ENCODE assay signal across 8 mouse cellular contexts in the genomic region with DNA sequence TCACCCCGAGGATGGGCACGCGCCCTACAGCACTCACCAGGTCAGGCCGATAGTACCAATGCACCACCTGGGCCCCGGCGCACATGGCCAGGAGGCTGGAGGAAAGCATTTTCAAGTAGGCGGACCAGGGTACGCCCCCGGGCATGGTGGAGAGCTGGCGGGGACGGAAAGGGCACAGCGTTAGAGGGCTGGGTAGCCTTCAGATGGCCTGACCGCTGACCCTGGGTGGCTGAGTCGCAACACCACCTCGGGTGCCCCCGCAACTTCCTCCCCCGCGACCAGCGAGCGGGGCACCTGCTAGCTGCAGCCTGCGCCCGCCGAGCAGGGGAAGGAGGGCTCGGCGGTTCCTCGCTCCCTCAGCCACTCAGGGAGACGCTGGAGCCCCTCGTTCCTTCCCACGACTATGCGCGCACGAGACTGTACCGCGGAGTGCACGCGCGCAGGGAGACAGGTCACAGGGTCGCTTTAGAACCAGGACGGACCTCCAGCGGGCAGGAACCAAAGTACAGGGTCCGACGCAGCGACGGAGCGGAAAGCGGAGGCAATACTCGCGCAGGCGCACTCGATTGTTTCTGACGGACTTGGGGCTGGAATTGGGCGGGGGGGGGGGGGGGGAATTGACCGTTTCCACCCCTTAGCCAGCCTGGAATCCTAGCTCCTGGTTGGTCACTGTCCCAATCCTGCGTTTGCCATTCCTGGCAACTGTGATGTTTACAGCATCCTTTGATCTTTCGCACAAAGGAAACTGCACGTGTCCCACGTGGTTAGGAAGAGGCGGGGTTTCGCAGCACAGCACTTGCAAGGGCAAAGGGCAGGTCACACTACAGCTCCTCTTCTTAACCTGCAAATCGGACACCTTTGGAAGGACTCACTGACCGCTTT. TPM values are rescaled to one million over a fixed set of nuclear protein-coding genes. Genes with fewer than 3 reads are reported as not detected.
DNase-seq lines count a peak whose midpoint lies in the region; ATAC-seq and TF ChIP-seq lines count a peak whose summit lies in the region.

A gene (minus strand): TSS at position 558 of the 882 bp plus-strand sequence.

- peaks cover 4% of the 10 kb centered on the region; the same call in 1 of the 2 replicates for H3K4me1 ChIP-seq in heart, embryonic 12.5 days (replicated peaks)
- no peaks in the 10 kb centered on the region for H3K4me1 ChIP-seq in kidney, postnatal 0 days (replicated peaks; ENCODE audit: insufficient read depth, low read length)
- H3K4me1 ChIP-seq in liver, embryonic 11.5 days (replicated peaks; ENCODE audit: control insufficient read depth, insufficient read depth, low read length), result no peaks in the 10 kb centered on the region
- no peaks in the 10 kb centered on the region for H3K4me1 ChIP-seq in stomach, embryonic 14.5 days (ENCODE audit: control insufficient read depth, insufficient read depth, low read length)

- peak within 1 kb of the TSS; percentile 71 for H3K27ac ChIP-seq in heart, embryonic 12.5 days (ENCODE audit: poor library complexity, severe bottlenecking)
- H3K27ac ChIP-seq in kidney, postnatal 0 days, result peak within 1 kb of the TSS; percentile 81
- peak within 1 kb of the TSS; percentile 78 for H3K27ac ChIP-seq in liver, embryonic 11.5 days (ENCODE audit: low read depth, low read length)
- H3K27ac ChIP-seq in stomach, embryonic 14.5 days (ENCODE audit: low read length), result peak within 1 kb of the TSS; percentile 72

- under 1% methylated on average over 60 of the region's 61 CpGs for WGBS in heart, embryonic 12.5 days
- under 1% methylated on average over 50 of the region's 61 CpGs for WGBS in kidney, postnatal 0 days
- under 1% methylated on average over 58 of the region's 61 CpGs for WGBS in liver, embryonic 11.5 days
- WGBS in stomach, embryonic 14.5 days, result under 1% methylated on average over 48 of the region's 61 CpGs

- H3K27me3 ChIP-seq in heart, embryonic 12.5 days (replicated peaks), result no peaks in the 10 kb centered on the region
- H3K27me3 ChIP-seq in kidney, postnatal 0 days (ENCODE audit: insufficient read depth, low read length), result no peaks in the 10 kb centered on the region
- no peaks in the 10 kb centered on the region for H3K27me3 ChIP-seq in liver, embryonic 11.5 days (replicated peaks; ENCODE audit: control insufficient read depth, insufficient read depth, low read length)
- H3K27me3 ChIP-seq in stomach, embryonic 14.5 days (ENCODE audit: control insufficient read depth, insufficient read depth, low read length), result no peaks in the 10 kb centered on the region

- DNase-seq in CD4-positive helper T cell, adult 2 months (ENCODE audit: low read depth, low spot score), result peak; percentile 90
- DNase-seq in brain, embryonic 18.5 days (ENCODE audit: low read depth, low spot score), result peak; percentile 73
- DNase-seq in kidney, postnatal 0 days (ENCODE audit: low spot score), result peak; percentile 94
- DNase-seq in liver, embryonic 11.5 days (ENCODE audit: low spot score), result peak; percentile 93
- peak; percentile 93 for DNase-seq in naive thymus-derived CD4-positive, alpha-beta T cell, adult 2 months (ENCODE audit: low read depth)

- peak; percentile 16; the same call in 1 of the 2 replicates for TF ChIP-seq CTCF in kidney, postnatal 0 days (IDR thresholded peaks at IDR 0.05; ENCODE audit: low read depth)

- peak within 1 kb of the TSS; percentile 86 for H3K4me3 ChIP-seq in heart, embryonic 12.5 days
- H3K4me3 ChIP-seq in kidney, postnatal 0 days (replicated peaks; ENCODE audit: low read depth, low read length), result peak within 1 kb of the TSS; percentile 61
- peak within 1 kb of the TSS; percentile 77 for H3K4me3 ChIP-seq in liver, embryonic 11.5 days (ENCODE audit: low read depth, low read length)
- H3K4me3 ChIP-seq in stomach, embryonic 14.5 days (ENCODE audit: low read depth, low read length), result peak within 1 kb of the TSS; percentile 71

- H3K9me3 ChIP-seq in heart, embryonic 12.5 days (replicated peaks), result no peaks in the 10 kb centered on the region
- no peaks in the 10 kb centered on the region for H3K9me3 ChIP-seq in kidney, postnatal 0 days (replicated peaks; ENCODE audit: low read length)
- no peaks in the 10 kb centered on the region for H3K9me3 ChIP-seq in liver, embryonic 11.5 days (ENCODE audit: control insufficient read depth, low read length)
- no peaks in the 10 kb centered on the region for H3K9me3 ChIP-seq in stomach, embryonic 14.5 days (ENCODE audit: control insufficient read depth, low read depth, low read length)

- peak; percentile 87 for ATAC-seq in erythroid progenitor cell, adult 5-6 weeks (replicated peaks; ENCODE audit: low FRiP score, poor library complexity, severe bottlenecking)
- ATAC-seq in heart, embryonic 12.5 days (ENCODE audit: insufficient number of reproducible peaks, low FRiP score), result peak; percentile 92
- peak; percentile 95 for ATAC-seq in kidney, postnatal 0 days (replicated peaks; ENCODE audit: low FRiP score, low read depth)
- peak; percentile 89 for ATAC-seq in liver, embryonic 11.5 days (replicated peaks; ENCODE audit: low FRiP score)
- peak; percentile 90 for ATAC-seq in stomach, embryonic 14.5 days (ENCODE audit: insufficient number of reproducible peaks, insufficient read depth, low FRiP score, low read depth)

- H3K9ac ChIP-seq in heart, embryonic 12.5 days, result peak within 1 kb of the TSS; percentile 81
- peak within 1 kb of the TSS; percentile 74 for H3K9ac ChIP-seq in kidney, postnatal 0 days (ENCODE audit: low read depth, low read length)
- peak within 1 kb of the TSS; percentile 83 for H3K9ac ChIP-seq in liver, embryonic 11.5 days (ENCODE audit: low read depth, low read length)
- peak within 1 kb of the TSS; percentile 62 for H3K9ac ChIP-seq in stomach, embryonic 14.5 days (replicated peaks; ENCODE audit: low read depth, low read length)

- H3K4me2 ChIP-seq in heart, embryonic 12.5 days, result peak within 1 kb of the TSS; percentile 73
- peak within 1 kb of the TSS; percentile 66 for H3K4me2 ChIP-seq in kidney, postnatal 0 days (ENCODE audit: low read length)
- peak within 1 kb of the TSS; percentile 71 for H3K4me2 ChIP-seq in liver, embryonic 11.5 days
- peak within 1 kb of the TSS; percentile 51 for H3K4me2 ChIP-seq in stomach, embryonic 14.5 days (replicated peaks; ENCODE audit: low read depth, low read length)

- peaks cover 11% of the 10 kb centered on the region; the same call in 1 of the 2 replicates for H3K36me3 ChIP-seq in heart, embryonic 12.5 days
- no peaks in the 10 kb centered on the region for H3K36me3 ChIP-seq in kidney, postnatal 0 days (ENCODE audit: insufficient read depth, low read length)
- H3K36me3 ChIP-seq in liver, embryonic 11.5 days (ENCODE audit: control insufficient read depth, insufficient read depth, low read length), result no peaks in the 10 kb centered on the region
- no peaks in the 10 kb centered on the region for H3K36me3 ChIP-seq in stomach, embryonic 14.5 days (ENCODE audit: control insufficient read depth, insufficient read depth, low read length)

RNA-seq across cellular contexts. Expression of the gene that starts here (rescaled TPM):
- total RNA-seq in erythroid progenitor cell, adult 5-6 weeks (2015; ENCODE audit: low replicate concordance), result not detected in 2 replicates
- total RNA-seq in erythroid progenitor cell, adult 5-6 weeks (2017; ENCODE audit: low replicate concordance), result 11.3 TPM in 1 of 2 replicates, not detected in the other
- 35.0 and 37.5 TPM in 2 replicates for polyA plus RNA-seq in heart, embryonic 12.5 days (2016; fragmentation: Nextera tagmentation; extraction: Ambion mirVana)
- 61.0 and 63.7 TPM in 2 replicates for polyA plus RNA-seq in kidney, postnatal 0 days (2015; fragmentation: Nextera tagmentation; extraction: Ambion mirVana)
- polyA plus RNA-seq in liver, embryonic 11.5 days (2014; fragmentation: Nextera tagmentation; extraction: Ambion mirVana), result 80.1 and 84.2 TPM in 2 replicates
- 50.1 and 55.6 TPM in 2 replicates for polyA plus RNA-seq in stomach, embryonic 14.5 days (2014; fragmentation: Nextera tagmentation; extraction: Ambion mirVana)

Comparison
In these comparisons a context has a peak if more than half of its experiments do, and no peak if none do; other contexts are left out.
1. Peak in every context shown above with its lines: DNase-seq, ATAC-seq, H3K4me3 ChIP-seq and H3K27ac ChIP-seq.